Mouse (Mus musculus) adrenal gland, postnatal 14 days (tissue): ENCODE data around the gene Ak5. TPM values are rescaled to one million over a fixed set of nuclear protein-coding genes. Genes with fewer than 3 reads are reported as not detected.
"Not testable (repeated sequence)": the region's sequence is repeated elsewhere in the genome, so short reads cannot be mapped to it uniquely, and the experiment has no call there.

ENCODE experiments used
- DNase-seq: peaks from one replicate; pipeline ENCODE4 v3.0.0; 2021; ENCODE audit warnings: mixed read lengths
- total RNA-seq: library from RNA; stranded (reverse); gene quantifications from 2 replicates; pipeline ENCODE4 v1.2.3, GENCODE M21; 2021

Gene Ak5
- total RNA-seq, 1 experiment from 2014 or later: 4.4 TPM

- peak; percentile 48 for DNase-seq
These were observed 42.9 kb downstream of the Ak5 start for GRCm38 (mm10) chr3:152625061-152625820.

DNA sequence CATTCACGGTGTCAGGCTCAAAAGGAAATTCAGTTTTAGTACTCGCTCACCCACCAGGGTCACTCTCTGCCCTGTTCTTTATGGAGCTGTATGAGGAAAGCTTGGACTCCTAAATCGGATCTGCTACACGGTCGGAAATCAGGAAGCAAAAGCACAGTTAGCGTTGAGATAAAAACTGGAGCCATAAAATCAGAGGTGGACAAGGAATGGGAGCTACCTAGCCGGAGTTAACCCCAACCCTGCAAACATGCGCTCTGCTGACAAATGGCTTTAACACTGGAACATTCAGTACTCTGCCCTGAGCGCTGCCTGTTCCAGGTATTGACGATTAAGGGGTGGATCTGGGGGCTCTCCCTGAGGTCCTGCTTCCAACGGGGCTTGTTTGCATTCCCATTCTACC, 47.6 kb downstream of the Ak5 start:
- DNase-seq: peak; percentile 7

- no peak for DNase-seq
These were observed 48.1 kb downstream of the Ak5 start for GRCm38 (mm10) chr3:152620058-152620457.

DNA sequence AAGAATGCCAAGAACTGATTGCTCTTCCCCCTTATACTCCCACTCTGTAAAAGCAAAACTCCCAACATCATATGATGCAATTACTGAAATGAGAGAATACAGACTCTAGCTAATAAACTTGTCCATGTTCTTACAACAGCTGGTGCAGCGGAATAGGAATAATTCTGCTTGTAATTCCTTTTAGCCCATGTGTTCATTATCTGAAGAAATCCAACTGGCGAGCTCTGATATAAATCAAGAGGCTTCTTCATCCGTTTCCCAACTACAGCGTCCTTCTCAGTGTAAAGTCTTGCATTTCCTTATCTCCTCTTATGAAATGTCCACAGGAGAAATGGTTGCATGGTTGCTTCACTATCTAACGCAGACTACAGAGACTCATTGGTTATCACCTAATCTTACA, 59.1 kb downstream of the Ak5 start:
- no peak for DNase-seq

GRCm38 (mm10) chr3:152605849-152606248, 62.3 kb downstream of the Ak5 start:
- no peak for DNase-seq

DNA sequence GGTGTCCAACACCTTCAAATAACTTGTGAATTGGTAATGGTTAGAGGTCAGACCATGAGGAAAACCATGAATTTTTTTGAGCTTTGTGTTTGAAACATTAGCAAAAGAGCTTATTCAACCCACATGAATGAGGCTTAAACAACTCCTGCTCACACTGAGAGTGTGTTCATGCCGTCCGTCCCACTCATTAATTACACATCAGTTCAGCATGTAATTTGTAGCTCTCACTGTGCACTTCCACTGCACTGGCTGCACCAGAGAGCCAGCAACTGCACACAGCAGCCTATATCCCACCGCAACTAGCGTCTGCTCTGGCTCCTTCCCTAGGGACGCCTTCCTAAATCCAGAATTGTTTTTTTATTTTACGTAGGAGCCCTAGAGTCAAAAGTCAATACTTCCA, 68.5 kb downstream of the Ak5 start:
- DNase-seq: no peak

DNA sequence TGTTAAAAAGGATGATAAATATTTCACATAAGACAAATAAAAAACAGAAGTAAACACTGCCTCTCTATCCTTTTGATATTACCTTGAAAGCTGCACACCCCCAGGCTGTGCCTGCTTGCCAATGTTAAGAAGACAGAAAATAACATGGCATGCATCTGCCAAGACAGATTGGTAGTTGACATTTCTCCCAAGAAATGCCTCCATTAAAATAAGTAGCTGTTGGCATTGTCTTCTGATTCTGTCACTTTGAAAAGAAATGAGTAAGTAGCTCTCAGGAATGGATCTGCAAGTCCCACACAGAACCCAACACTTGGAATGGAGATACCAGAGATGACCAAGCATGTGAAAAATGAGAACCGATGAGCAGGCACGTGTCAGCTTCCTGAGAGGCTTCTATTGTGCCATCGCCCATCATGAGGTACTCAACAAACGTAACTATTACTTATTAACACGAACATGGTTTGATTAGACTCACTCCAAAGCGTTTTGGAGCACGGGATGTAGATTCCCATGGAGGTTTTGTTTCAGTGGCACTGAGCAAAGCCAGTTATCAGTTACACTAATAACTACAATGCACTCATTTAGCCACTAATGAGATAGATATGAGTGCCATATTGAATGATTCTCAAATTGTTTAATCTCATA, 71.6 kb downstream of the Ak5 start:
- no peak for DNase-seq

DNA sequence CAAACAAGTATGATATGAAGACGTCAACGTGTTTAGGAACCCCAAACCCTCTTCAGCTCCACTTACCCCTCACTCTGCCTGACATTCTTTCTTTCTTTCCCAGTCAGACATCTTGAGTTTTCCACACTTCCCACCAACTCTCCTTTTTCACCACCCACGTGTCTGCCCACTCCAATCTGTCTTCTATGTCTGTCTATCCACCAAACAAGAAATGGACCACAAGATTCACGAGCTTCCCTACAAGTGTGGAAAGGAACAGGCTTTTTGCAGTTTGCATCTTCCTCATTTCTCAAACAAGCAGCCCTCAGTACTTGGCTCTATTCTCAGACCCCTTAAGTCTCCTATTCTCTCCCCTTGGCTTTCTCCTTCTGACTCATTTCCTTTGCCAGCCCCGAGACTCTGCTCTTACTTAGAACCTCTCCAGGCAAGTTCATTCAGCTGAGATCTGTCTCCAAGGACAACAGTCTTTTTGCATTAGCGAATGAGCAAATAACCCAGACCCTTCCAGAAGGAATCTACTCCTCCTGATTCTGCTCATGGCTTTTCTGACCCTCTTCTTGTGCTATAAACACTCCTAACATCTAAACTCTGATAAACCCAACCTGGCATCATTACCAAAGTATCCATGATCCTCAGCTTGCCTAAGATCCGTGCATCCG, 75.3 kb downstream of the Ak5 start:
- DNase-seq: no peak

DNA sequence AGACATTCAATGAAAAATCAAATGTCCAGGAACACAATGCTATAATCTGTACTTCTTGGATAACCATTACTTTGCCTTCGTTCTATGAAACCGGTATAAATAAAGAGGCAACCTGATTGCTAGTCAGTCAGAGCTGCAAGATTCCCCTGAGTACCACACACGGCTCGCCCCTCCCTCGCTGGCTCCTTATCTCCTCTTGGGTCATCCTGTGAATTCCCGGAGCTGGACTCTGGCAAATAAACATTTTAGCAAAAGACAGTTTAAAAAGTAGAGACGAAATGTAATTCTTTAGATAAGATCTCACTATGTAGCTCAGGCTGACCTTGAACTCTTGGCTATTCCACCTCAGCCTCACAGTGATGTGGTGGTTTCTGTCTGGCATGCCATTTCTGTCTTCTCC, 77.7 kb downstream of the Ak5 start:
- DNase-seq: no peak

GRCm38 (mm10) chr3:152589101-152589500, 79.1 kb downstream of the Ak5 start:
- DNase-seq: not testable (repeated sequence)

DNA sequence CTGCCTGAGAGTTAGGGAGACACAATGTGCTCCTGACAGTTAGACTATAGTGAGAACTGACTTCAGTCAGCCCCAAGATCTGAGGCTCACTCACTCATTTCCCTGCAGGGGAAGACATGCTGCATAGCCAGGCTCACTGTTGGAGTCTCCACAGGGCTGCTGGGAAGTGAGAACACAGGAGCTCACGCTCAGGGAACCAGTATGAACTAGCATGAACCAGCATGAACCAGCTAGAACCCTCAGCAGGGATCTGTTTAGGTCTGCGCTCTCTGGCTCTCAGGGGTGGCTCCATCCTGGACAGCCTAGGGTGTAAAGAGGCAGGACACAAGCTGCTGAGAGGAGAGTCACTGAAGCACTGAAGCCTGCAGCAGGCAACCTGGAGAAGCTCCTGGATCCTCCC, 81.2 kb downstream of the Ak5 start:
- no peak for DNase-seq

DNA sequence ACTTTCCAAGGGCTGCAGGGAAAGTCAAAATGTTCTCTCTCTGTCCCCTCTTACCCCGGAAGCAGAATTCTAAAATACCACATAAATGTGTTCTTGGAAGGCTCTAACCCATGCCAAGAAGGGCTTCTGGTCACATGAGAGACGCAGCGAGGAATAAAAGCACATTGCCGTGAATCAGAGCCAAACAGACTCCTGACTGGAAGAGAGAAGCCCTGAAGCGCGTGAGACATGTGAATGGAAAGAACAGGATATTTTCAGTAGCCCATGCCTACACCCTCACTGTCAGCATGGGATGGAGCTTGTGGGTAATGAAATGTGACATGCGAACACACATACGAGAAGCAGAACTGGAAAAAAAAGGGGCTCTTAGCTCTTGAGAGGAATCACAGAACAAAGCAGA, 82.0 kb downstream of the Ak5 start:
- no peak for DNase-seq

GRCm38 (mm10) chr3:152585581-152585980, 82.6 kb downstream of the Ak5 start:
- no peak for DNase-seq

GRCm38 (mm10) chr3:152583033-152583432, 85.1 kb downstream of the Ak5 start:
- DNase-seq: no peak

DNA sequence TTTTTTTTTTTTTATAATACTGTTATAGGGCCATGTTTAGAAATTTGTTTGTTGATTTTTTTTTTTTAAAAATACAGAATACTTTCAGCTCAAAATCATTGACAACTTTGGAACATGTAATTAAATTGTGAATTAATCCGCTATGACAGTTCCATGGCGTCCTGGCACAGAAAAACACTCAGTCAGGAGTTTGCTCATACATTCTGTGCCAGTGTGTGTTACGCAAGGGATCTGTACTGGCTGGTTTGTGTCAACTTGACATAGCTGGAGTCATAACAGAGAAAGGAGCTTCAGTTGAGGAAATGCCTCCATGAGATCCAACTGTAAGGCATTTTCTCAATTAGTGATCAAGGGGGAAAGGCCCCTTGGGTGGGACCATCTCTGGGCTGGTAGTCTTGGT, 86.3 kb downstream of the Ak5 start:
- DNase-seq: peak; percentile 49

DNA sequence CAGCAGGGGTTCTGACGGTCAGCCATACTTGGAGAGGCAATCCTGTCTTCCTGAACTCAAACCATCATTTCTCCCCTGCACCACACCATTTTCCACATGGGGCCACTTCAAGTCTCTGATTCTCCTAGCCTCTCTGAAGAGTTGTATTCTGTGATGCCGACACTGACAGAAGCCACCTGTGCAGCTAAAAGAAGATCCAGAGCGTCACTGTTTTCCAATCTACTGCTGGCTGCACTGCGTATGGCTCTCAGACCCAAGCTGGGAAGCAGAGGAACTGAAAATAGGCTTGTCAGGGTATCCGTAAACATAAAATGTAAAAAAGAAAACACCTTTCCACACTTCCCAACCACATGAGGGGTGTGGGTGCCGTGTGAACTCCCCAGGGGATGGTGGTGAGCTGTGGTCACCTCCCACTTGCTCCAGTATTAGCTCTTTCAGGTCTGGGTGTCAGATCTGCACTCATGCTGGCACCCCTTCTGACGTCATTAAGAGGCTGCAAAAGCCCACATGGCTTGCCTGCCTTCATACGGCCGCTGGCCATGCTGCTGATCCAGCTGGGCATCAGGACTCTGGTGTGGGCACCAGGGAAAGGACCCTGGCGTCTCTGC, 88.1 kb downstream of the Ak5 start:
- DNase-seq: no peak

DNA sequence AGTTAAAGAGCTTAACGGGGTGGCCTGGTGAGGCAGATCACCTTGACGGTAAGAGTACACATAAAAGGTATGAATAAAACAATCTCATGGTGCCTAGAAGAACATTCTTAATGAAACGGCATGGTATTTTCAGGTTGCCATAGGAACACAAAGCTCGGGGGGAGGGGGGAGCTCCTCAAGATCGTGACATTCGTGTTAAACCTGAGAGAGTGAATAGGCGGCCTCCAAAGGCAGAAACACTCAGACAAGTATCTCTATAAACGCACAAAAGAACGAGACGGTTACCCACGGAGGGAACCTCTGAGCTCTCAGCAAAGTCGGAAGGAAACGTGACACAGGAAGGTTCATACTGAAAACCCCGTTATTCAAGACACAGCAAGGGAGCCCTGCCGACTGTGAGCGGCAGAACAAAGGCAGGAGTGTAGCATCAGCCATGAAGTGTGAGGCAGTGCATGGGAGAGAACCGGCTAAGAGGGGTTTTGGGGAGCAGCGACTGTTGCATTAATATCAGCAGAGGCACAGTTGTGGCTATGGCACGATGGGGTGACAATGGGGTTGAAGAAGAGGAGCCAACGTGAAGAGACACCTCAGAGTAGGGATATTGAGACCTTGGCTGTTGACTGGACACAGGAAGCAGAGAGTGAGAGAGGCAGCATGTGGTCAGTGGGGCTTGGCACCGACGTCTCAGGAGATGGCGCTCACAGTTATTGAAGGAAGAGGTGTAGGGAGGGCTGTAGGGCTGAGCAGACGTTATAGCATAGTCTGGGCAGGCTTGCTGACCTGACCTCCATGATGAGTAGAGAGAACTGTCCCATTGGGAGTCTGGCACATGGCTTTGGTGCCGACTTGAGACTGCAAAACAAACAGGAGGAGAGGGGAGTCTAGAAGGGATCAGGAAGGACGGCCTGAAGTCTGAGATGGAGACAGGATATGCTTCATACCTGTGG, 89.6 kb downstream of the Ak5 start:
- DNase-seq: no peak

GRCm38 (mm10) chr3:152577763-152578162, 90.4 kb downstream of the Ak5 start:
- no peak for DNase-seq

GRCm38 (mm10) chr3:152577273-152577672, 90.9 kb downstream of the Ak5 start:
- no peak for DNase-seq

DNA sequence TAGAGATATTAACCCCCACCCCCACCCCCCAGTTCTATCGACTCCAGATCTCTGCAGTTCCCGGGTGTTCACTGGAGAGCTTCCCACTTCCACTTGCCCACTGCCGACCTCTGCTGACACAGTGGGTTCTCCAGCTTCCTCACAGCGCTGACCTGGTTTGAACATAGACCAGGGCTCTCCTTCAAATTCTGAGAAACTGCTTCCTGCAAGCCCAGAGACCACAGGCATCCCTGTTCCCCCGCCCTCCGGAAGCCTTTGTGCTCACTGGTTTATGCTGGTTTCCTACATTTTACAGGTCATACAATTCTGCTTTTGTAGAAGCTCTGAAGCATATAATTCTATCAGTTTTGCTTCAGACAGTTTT, 98.9 kb downstream of the Ak5 start:
- DNase-seq: no peak

- no peak for DNase-seq
These were observed 99.5 kb downstream of the Ak5 start for GRCm38 (mm10) chr3:152568455-152569241.
